Mouse (Mus musculus): ENCODE measurements around the gene Wnt4. TPM values are rescaled to one million over a fixed set of nuclear protein-coding genes. Genes with fewer than 3 reads are reported as not detected.
A peak's percentile ranks its signal among the peaks of the same experiment; 100 is the strongest.

Wnt4 gene
- polyA plus RNA-seq, 1 experiment = 4.1 TPM

DNA sequence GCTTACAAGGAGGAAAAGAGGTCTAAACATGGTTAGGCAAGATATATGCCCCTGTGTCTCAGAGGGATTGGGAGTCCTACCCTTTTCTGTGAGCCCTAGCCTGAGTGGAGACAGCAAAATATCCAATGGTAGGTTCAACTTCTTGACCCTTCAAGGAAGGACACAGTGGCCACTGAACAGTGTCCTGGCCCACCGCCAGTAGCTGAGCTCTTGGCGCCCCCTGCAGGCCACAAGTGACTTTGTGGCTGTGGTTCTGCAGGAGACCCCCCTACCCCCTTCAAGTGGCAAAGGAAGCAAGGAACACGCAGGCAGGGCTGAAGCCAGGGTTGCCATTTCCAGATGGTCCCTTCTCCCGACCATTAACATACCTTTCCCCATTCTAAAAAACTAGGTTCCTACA, 10.5 kb downstream of the Wnt4 start:
- Histone ChIP-seq H3K4me1 (ENCODE audit: control insufficient read depth, insufficient read depth, low read length) (no peaks in the 10 kb centered on the region), H3K27me3 (ENCODE audit: control insufficient read depth, insufficient read depth, low read length, poor library complexity, severe bottlenecking) (no peaks in the 10 kb centered on the region), H3K9me3 (replicated peaks; ENCODE audit: control insufficient read depth, insufficient read depth, low read length, poor library complexity, severe bottlenecking) (no peaks in the 10 kb centered on the region), H3K4me3 (ENCODE audit: low read depth, low read length) (no peak overlapping the region), H3K27ac (ENCODE audit: insufficient read depth, low read length) (no peak overlapping the region), H3K36me3 (ENCODE audit: control insufficient read depth, insufficient read depth, low read length, poor library complexity, severe bottlenecking) (no peaks in the 10 kb centered on the region), H3K9ac (ENCODE audit: low read depth, poor library complexity, severe bottlenecking) (no peak overlapping the region)
- no peak for TF ChIP-seq EP300 (IDR thresholded peaks at IDR 0.05; ENCODE audit: insufficient read depth, low read depth, low read length)
- TF ChIP-seq POLR2A (IDR thresholded peaks at IDR 0.05; ENCODE audit: insufficient read depth, low read length) = no peak
- peak; percentile 89 for TF ChIP-seq CTCF (IDR thresholded peaks at IDR 0.05; ENCODE audit: low read depth, low read length)

GRCm38 (mm10) chr4:137289701-137290100, 12.4 kb downstream of the Wnt4 start:
- H3K27ac ChIP-seq (ENCODE audit: insufficient read depth, low read length) = no peak overlapping the region
- H3K4me1 ChIP-seq (ENCODE audit: control insufficient read depth, insufficient read depth, low read length) = no peaks in the 10 kb centered on the region
- H3K27me3 ChIP-seq (ENCODE audit: control insufficient read depth, insufficient read depth, low read length, poor library complexity, severe bottlenecking) = no peaks in the 10 kb centered on the region
- H3K4me3 ChIP-seq (ENCODE audit: low read depth, low read length) = no peak overlapping the region
- no peak overlapping the region for H3K9ac ChIP-seq (ENCODE audit: low read depth, poor library complexity, severe bottlenecking)
- H3K36me3 ChIP-seq (ENCODE audit: control insufficient read depth, insufficient read depth, low read length, poor library complexity, severe bottlenecking) = no peaks in the 10 kb centered on the region
- no peaks in the 10 kb centered on the region for H3K9me3 ChIP-seq (replicated peaks; ENCODE audit: control insufficient read depth, insufficient read depth, low read length, poor library complexity, severe bottlenecking)
- TF ChIP-seq CTCF (IDR thresholded peaks at IDR 0.05; ENCODE audit: low read depth, low read length) (no peak), EP300 (IDR thresholded peaks at IDR 0.05; ENCODE audit: insufficient read depth, low read depth, low read length) (no peak), POLR2A (IDR thresholded peaks at IDR 0.05; ENCODE audit: insufficient read depth, low read length) (no peak)

DNA sequence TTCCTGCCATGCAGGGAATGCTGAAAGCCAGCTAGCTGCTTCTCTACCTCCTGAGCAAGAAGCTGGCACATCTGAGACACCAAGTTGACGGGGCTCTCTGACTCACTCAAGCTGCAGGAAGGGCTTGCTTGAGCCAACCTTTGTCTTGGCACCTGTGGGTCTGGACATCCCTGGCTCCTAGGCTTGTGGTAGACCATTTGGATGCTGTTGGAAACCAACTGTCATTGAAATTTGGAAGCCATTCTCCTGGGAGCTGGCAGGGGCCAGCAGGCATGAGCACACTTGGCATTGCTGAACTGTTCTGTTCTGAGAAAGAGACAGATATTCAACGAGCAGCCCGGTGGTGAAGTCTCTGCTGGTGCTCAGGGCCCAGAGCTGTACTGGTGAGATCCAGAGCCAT, 13.0 kb downstream of the Wnt4 start:
- no peak overlapping the region for H3K27ac ChIP-seq (ENCODE audit: insufficient read depth, low read length)
- H3K9me3 ChIP-seq (replicated peaks; ENCODE audit: control insufficient read depth, insufficient read depth, low read length, poor library complexity, severe bottlenecking) = no peaks in the 10 kb centered on the region
- no peak overlapping the region for H3K9ac ChIP-seq (ENCODE audit: low read depth, poor library complexity, severe bottlenecking)
- H3K27me3 ChIP-seq (ENCODE audit: control insufficient read depth, insufficient read depth, low read length, poor library complexity, severe bottlenecking) = no peaks in the 10 kb centered on the region
- TF ChIP-seq EP300 (IDR thresholded peaks at IDR 0.05; ENCODE audit: insufficient read depth, low read depth, low read length) (no peak), CTCF (IDR thresholded peaks at IDR 0.05; ENCODE audit: low read depth, low read length) (no peak), POLR2A (IDR thresholded peaks at IDR 0.05; ENCODE audit: insufficient read depth, low read length) (no peak)
- H3K4me1 ChIP-seq (ENCODE audit: control insufficient read depth, insufficient read depth, low read length) = no peaks in the 10 kb centered on the region
- no peak overlapping the region for H3K4me3 ChIP-seq (ENCODE audit: low read depth, low read length)
- H3K36me3 ChIP-seq (ENCODE audit: control insufficient read depth, insufficient read depth, low read length, poor library complexity, severe bottlenecking) = no peaks in the 10 kb centered on the region

DNA sequence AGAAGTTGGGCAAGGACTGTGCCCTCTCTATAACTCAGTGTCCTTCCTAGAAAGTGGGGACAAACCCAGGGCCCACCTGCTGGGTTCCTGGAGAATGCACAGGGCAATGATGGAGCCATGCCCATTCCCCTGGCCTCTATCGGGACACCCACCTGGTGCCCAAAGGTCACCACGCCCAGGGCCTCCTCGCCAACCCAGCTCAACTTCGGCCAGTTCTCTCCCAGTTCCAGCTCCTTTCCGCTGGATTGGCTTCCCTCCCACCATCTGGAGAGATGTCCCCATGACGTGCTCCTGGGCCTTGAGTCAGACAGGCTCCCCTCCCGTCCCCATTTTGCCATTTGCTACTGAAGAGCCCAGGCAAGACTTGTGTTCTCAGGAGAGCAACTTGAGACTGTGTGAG, 15.3 kb downstream of the Wnt4 start:
- Histone ChIP-seq H3K4me1 (ENCODE audit: control insufficient read depth, insufficient read depth, low read length) (no peaks in the 10 kb centered on the region), H3K27me3 (ENCODE audit: control insufficient read depth, insufficient read depth, low read length, poor library complexity, severe bottlenecking) (no peaks in the 10 kb centered on the region), H3K27ac (ENCODE audit: insufficient read depth, low read length) (no peak overlapping the region), H3K9ac (ENCODE audit: low read depth, poor library complexity, severe bottlenecking) (no peak overlapping the region), H3K4me3 (ENCODE audit: low read depth, low read length) (no peak overlapping the region), H3K9me3 (replicated peaks; ENCODE audit: control insufficient read depth, insufficient read depth, low read length, poor library complexity, severe bottlenecking) (no peaks in the 10 kb centered on the region), H3K36me3 (ENCODE audit: control insufficient read depth, insufficient read depth, low read length, poor library complexity, severe bottlenecking) (no peaks in the 10 kb centered on the region)
- TF ChIP-seq CTCF (IDR thresholded peaks at IDR 0.05; ENCODE audit: low read depth, low read length) (no peak), POLR2A (IDR thresholded peaks at IDR 0.05; ENCODE audit: insufficient read depth, low read length) (no peak), EP300 (IDR thresholded peaks at IDR 0.05; ENCODE audit: insufficient read depth, low read depth, low read length) (no peak)

DNA sequence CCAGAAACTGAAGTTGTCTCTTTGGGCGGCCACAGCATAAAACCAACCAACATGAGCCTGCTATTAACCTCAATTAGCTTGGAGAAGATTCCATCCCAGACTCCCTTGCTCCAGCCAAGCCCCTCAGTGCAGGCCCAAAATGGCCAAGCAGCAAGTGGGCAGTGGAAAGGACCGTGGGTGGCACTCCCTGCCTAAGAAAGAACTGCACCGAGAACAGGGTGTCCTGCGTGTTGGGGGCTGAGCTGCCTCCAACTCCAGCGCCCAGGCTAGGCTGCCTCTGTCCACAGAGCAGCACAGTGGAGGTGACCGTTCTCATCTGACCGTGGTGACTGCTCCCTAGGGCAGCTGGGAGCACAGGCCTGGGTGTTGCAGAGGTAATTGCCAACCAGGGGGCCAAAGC, 16.7 kb downstream of the Wnt4 start:
- no peaks in the 10 kb centered on the region for H3K4me1 ChIP-seq (ENCODE audit: control insufficient read depth, insufficient read depth, low read length)
- TF ChIP-seq POLR2A (IDR thresholded peaks at IDR 0.05; ENCODE audit: insufficient read depth, low read length) (no peak), CTCF (IDR thresholded peaks at IDR 0.05; ENCODE audit: low read depth, low read length) (no peak), EP300 (IDR thresholded peaks at IDR 0.05; ENCODE audit: insufficient read depth, low read depth, low read length) (no peak)
- no peak overlapping the region for H3K27ac ChIP-seq (ENCODE audit: insufficient read depth, low read length)
- H3K36me3 ChIP-seq (ENCODE audit: control insufficient read depth, insufficient read depth, low read length, poor library complexity, severe bottlenecking) = no peaks in the 10 kb centered on the region
- no peaks in the 10 kb centered on the region for H3K9me3 ChIP-seq (replicated peaks; ENCODE audit: control insufficient read depth, insufficient read depth, low read length, poor library complexity, severe bottlenecking)
- no peaks in the 10 kb centered on the region for H3K27me3 ChIP-seq (ENCODE audit: control insufficient read depth, insufficient read depth, low read length, poor library complexity, severe bottlenecking)
- H3K4me3 ChIP-seq (ENCODE audit: low read depth, low read length) = no peak overlapping the region
- no peak overlapping the region for H3K9ac ChIP-seq (ENCODE audit: low read depth, poor library complexity, severe bottlenecking)

- TF ChIP-seq EP300 (IDR thresholded peaks at IDR 0.05; ENCODE audit: insufficient read depth, low read depth, low read length) (no peak), POLR2A (IDR thresholded peaks at IDR 0.05; ENCODE audit: insufficient read depth, low read length) (no peak), CTCF (IDR thresholded peaks at IDR 0.05; ENCODE audit: low read depth, low read length) (no peak)
- H3K36me3 ChIP-seq (ENCODE audit: control insufficient read depth, insufficient read depth, low read length, poor library complexity, severe bottlenecking) = no peaks in the 10 kb centered on the region
- H3K9ac ChIP-seq (ENCODE audit: low read depth, poor library complexity, severe bottlenecking) = no peak overlapping the region
- no peaks in the 10 kb centered on the region for H3K4me1 ChIP-seq (ENCODE audit: control insufficient read depth, insufficient read depth, low read length)
- H3K4me3 ChIP-seq (ENCODE audit: low read depth, low read length) = no peak overlapping the region
- no peaks in the 10 kb centered on the region for H3K27me3 ChIP-seq (ENCODE audit: control insufficient read depth, insufficient read depth, low read length, poor library complexity, severe bottlenecking)
- no peak overlapping the region for H3K27ac ChIP-seq (ENCODE audit: insufficient read depth, low read length)
- no peaks in the 10 kb centered on the region for H3K9me3 ChIP-seq (replicated peaks; ENCODE audit: control insufficient read depth, insufficient read depth, low read length, poor library complexity, severe bottlenecking)
Measured at GRCm38 (mm10) chr4:137294474-137294873, 17.2 kb downstream of the Wnt4 start.

All from ES-Bruce4 (cell line).